Mouse (Mus musculus) liver, embryonic 14.5 days (tissue): ENCODE results near the gene Lrrc8d. TPM values are rescaled to one million over a fixed set of nuclear protein-coding genes. Genes with fewer than 3 reads are reported as not detected.

Experiments used
- ATAC-seq: fragments of 200-750 bp; cut with Nextera tagmentation; 2 replicates; pipeline ENCODE4 v1.8.0; 2017; ENCODE audit warnings: moderate number of reproducible peaks, mild to moderate bottlenecking, moderate library complexity; ENCODE audit not compliant: insufficient read depth
- DNase-seq, 3 experiments: peaks; one replicate each; pipeline ENCODE4 v3.0.0-alpha.2; 2012 to 2013; ENCODE audit warnings: low read depth in 3 of 3, low spot score in 3 of 3
- H3K27ac ChIP-seq: fragments of 300-500 bp; sonication (generic); 2 replicates; pipeline ENCODE4 v1.5.1; 2014; ENCODE audit warnings: moderate library complexity, mild to moderate bottlenecking, control low read depth, inconsistent platforms
- H3K27me3 ChIP-seq: fragments of 300-500 bp; sonication (generic); 2 replicates; pipeline ENCODE4 v1.6.1; 2014; ENCODE audit warnings: mild to moderate bottlenecking, low read length, moderate library complexity; ENCODE audit not compliant: control insufficient read depth, insufficient read depth
- H3K36me3 ChIP-seq: fragments of 300-500 bp; sonication (generic); replicated peaks from 2 replicates; pipeline ENCODE4 v1.6.1; 2014; ENCODE audit warnings: low read depth; ENCODE audit not compliant: control insufficient read depth, insufficient read depth
- H3K4me1 ChIP-seq, 2 experiments: fragments of 200-500 bp in 1 of 2; fragments of 300-500 bp in 1 of 2; sonication (generic) in 1 of 2; replicated peaks; 2 replicates each; pipeline ENCODE4 v1.6.1; 2012 to 2014; ENCODE audit warnings: antibody characterized with exemption in 1 of 2, inconsistent platforms in 1 of 2, low read length in 1 of 2; ENCODE audit not compliant: control insufficient read depth in 2 of 2, insufficient read depth in 2 of 2
- H3K4me2 ChIP-seq: fragments of 300-500 bp; sonication (generic); 2 replicates; pipeline ENCODE4 v1.6.1; 2014; ENCODE audit warnings: low read depth, mild to moderate bottlenecking, control low read depth, moderate library complexity
- H3K4me3 ChIP-seq, 2 experiments: fragments of 200-500 bp in 1 of 2; fragments of 300-500 bp in 1 of 2; sonication (generic) in 1 of 2; 2 replicates each; pipeline ENCODE4 v1.5.1; 2012 to 2014; ENCODE audit warnings: low read depth in 2 of 2, low read length in 2 of 2, mild to moderate bottlenecking in 2 of 2, control low read depth in 1 of 2, inconsistent platforms in 1 of 2, moderate library complexity in 1 of 2; ENCODE audit not compliant: insufficient read depth in 1 of 2
- H3K9ac ChIP-seq: fragments of 300-500 bp; sonication (generic); replicated peaks from 2 replicates; pipeline ENCODE4 v1.6.1; 2014; ENCODE audit warnings: mild to moderate bottlenecking, control low read depth, moderate library complexity
- H3K9me3 ChIP-seq: fragments of 300-500 bp; sonication (generic); 2 replicates; pipeline ENCODE4 v1.6.1; 2016; ENCODE audit warnings: low read length, mixed read lengths; ENCODE audit not compliant: control insufficient read depth
- CTCF ChIP-seq: IDR thresholded peaks from 2 replicates; pipeline ENCODE4 v1.5.1; 2016; ENCODE audit warnings: antibody characterized with exemption, low read depth, control low read depth
- EP300 ChIP-seq: IDR thresholded peaks from 2 replicates; pipeline ENCODE4 v1.6.1; 2016; ENCODE audit warnings: antibody characterized with exemption, low read depth
- WGBS: fragments of 180-500 bp; shearing (Covaris S2); extraction: QIAGEN DNeasy Blood & Tissue Kit; methylation state at CpG from one replicate; pipeline ENCODE4 v1.1.7; 2014; ENCODE audit not compliant: insufficient replicate concordance; 5-methylcytosine and 5-hydroxymethylcytosine counted together
- polyA plus RNA-seq, 2 experiments: library from polyadenylated mRNA; depleted of rRNA in 1 of 2; stranded (reverse) in 1 of 2; unstranded in 1 of 2; fragments of >200 nt; fragmentation: Nextera tagmentation in 1 of 2; extraction: Ambion mirVana in 1 of 2; gene quantifications; 2 replicates each; pipeline versions ENCODE4 v1.2.1 to v1.2.3; 2012 to 2014

Lrrc8d gene
- polyA plus RNA-seq, 2 experiments: 3.3 to 7.8 TPM

- Histone ChIP-seq H3K27ac (no peak overlapping the region), H3K4me1 (peaks cover 0 to 6% of the 10 kb centered on the region in 2 experiments; a peak in 2 of 4 replicates), H3K9me3 (no peaks in the 10 kb centered on the region), H3K36me3 (no peaks in the 10 kb centered on the region), H3K4me2 (no peak overlapping the region), H3K27me3 (no peaks in the 10 kb centered on the region), H3K4me3 (no peak overlapping the region), H3K9ac (no peak overlapping the region)
- 41% methylated on average over 12 of the region's 12 CpGs for WGBS
- DNase-seq: no peak
- no peak for ATAC-seq
- TF ChIP-seq EP300: no peak
- TF ChIP-seq CTCF: 0 out of 2 replicates have a peak, but pooled peaks have one; percentile 19
These were observed 13.3 kb upstream of the Lrrc8d start for GRCm38 (mm10) chr5:105686331-105686995.

GRCm38 (mm10) chr5:105690502-105691454 lies 9.0 kb upstream of the Lrrc8d start:
- ATAC-seq (0 out of 2 replicates have a peak, but pooled peaks have one; percentile 14), DNase-seq (no peak)
- Histone ChIP-seq H3K27ac (no peak overlapping the region), H3K27me3 (no peaks in the 10 kb centered on the region), H3K4me1 (peaks cover 0 to 10% of the 10 kb centered on the region in 2 experiments; a peak in 2 of 4 replicates), H3K4me3 (no peak overlapping the region), H3K9ac (no peak overlapping the region), H3K36me3 (no peaks in the 10 kb centered on the region), H3K4me2 (no peak overlapping the region), H3K9me3 (no peaks in the 10 kb centered on the region)
- no peak for TF ChIP-seq EP300
- no peak for TF ChIP-seq CTCF
- WGBS: 55% methylated on average over 10 of the region's 10 CpGs

- Histone ChIP-seq H3K4me3 (no peak overlapping the region), H3K9ac (no peak overlapping the region), H3K36me3 (no peaks in the 10 kb centered on the region), H3K27me3 (no peaks in the 10 kb centered on the region), H3K9me3 (no peaks in the 10 kb centered on the region), H3K4me2 (no peak overlapping the region), H3K4me1 (peaks cover 0 to 12% of the 10 kb centered on the region in 2 experiments; a peak in 2 of 4 replicates), H3K27ac (no peak overlapping the region)
- ATAC-seq: no peak
- DNase-seq: no peak
- no peak for TF ChIP-seq EP300
- peak; percentile 67 for TF ChIP-seq CTCF
- WGBS: 50% methylated on average over 7 of the region's 7 CpGs
These were observed 8.1 kb upstream of the Lrrc8d start for GRCm38 (mm10) chr5:105691645-105692044.

- Histone ChIP-seq H3K4me1 (peaks cover 0 to 14% of the 10 kb centered on the region in 2 experiments; a peak in 3 of 4 replicates), H3K9me3 (no peaks in the 10 kb centered on the region), H3K27ac (no peak overlapping the region), H3K27me3 (peaks cover 5% of the 10 kb centered on the region; the same call in 1 of the 2 replicates), H3K36me3 (no peaks in the 10 kb centered on the region), H3K9ac (no peak overlapping the region), H3K4me2 (no peak overlapping the region), H3K4me3 (no peak overlapping the region)
- DNase-seq (no peak), ATAC-seq (no peak)
- TF ChIP-seq EP300: no peak
- TF ChIP-seq CTCF: no peak
- 60% methylated on average over 7 of the region's 7 CpGs for WGBS
These were observed 5.3 kb upstream of the Lrrc8d start for GRCm38 (mm10) chr5:105694339-105694930.
